Mouse (Mus musculus): ENCODE measurements around the gene Ush2a. TPM values are rescaled to one million over a fixed set of nuclear protein-coding genes. Genes with fewer than 3 reads are reported as not detected.

The Ush2a gene
- total RNA-seq, 2 experiments from 2014 or later, result 0.07 TPM; not detected in 1

DNA sequence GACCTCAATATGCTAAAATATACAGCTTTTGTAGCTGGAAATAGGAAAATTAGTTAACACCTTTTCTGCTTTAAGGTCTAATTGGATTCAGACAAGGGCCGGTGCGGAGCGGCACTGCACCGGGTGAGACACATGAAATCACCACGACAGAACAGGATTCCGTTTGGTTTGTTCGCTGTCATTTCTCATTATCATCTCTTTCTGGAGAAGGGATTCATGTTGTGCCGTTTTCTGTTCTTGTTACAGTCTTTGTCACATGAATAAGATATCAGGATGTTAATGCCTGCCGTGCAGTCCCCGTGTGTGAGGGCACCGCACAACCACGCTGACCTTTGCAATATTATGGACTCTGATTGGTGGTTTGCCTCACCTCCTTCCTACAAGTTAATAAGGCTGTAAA is 411.0 kb downstream of the Ush2a start:
- no peak for DNase-seq

DNA sequence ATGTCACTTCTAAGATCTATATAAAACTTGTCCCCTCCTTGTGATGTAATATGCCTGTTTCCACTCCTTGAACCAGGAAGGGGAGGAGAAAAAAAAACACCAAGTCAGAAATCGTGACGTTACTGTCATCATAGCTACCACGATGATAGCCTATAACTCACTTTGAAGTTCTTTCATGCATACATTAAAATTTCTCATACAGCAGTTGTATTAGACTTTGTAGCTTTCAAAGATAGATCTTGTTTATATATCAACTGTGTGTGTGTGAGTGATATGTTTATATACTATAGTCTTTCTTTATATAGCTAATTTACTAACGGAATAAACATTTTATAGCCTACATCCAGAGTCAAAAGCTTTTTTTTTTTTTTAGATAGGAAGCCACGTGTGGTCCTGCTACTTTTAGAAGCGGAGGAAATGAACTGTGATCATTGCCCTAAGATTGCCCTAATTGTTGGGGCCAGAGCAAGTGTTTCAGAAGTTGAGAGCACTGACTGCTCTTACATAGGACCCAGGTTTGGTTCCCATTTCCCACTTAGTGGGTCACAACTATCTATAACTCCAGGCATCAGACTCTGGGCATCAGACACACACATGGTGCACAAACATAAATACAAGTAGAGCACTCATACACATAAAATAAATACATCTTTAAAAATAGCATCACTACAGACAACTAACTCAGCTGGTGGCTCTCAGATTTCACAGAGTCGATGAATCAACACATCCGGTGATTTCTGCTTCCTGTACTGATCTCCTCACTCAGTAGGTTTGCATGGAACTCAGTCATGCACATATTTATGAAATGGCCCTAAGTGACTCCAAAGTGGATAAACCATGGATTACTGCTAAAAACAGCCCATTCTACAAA is 413.1 kb downstream of the Ush2a start:
- no peak for DNase-seq

- DNase-seq, result no peak
These were observed 413.7 kb downstream of the Ush2a start for GRCm38 (mm10) chr1:188675511-188675863.

DNA sequence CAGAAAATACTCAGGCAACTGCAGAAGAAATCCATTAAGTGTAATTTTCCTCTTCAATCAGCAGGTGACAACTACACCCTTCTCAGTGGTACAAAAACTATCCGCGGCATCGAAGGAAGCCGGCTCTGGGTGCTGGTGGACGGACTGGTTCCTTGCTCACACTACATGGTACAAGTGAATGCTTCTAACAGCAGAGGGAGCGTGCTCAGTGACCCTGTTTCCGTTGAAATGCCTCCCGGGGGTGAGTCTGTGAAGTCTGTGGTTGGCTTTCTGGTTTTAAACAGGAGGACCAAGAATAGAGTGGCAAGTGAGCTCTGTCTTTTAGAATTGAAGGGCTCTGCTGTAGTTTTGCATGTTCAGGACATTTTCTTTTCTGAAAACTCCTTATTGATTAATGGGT is 416.4 kb downstream of the Ush2a start:
- no peak for DNase-seq

- DNase-seq, result no peak
These were observed 424.5 kb downstream of the Ush2a start for GRCm38 (mm10) chr1:188686362-188686761.

DNA sequence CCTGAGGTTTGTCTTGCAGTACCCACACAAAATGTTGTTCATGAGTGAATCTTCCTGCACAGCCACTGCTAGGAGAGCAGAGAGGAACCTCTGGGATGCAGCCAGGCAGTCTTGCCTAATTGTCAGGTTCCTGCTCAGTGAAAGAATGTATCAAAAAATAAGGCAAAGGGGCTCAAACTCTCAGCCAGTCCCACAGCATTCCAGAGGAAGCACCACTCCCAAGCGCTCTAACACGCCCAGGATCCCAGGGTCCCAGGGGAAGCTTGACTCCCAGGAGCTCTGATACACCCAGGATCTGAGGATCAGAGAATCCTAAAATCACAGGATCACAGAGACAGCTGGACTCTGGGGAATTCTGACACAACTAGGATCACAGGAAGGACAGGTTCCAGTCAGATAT is 434.5 kb downstream of the Ush2a start:
- DNase-seq, result no peak

DNA sequence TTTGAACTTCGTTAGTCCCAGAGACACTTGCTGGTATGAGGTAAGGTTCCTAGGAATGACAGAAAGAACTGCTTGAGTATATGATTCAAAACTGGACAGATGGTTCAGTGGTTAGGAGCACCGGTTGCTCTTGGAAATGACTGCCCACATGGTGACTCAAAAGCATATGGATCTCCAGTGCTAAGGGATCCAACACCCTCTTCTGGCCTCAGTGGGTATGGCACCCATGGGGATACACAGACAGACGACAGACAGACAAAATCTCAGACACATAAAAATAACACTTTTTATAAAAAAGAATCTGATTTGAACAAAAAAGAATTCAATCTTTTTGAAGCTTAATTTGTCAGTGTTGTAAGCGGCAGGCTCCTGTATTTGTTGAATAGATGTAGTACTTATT is 446.4 kb downstream of the Ush2a start:
- no peak for DNase-seq

- DNase-seq, result no peak
These were observed 446.9 kb downstream of the Ush2a start for GRCm38 (mm10) chr1:188708694-188709093.

GRCm38 (mm10) chr1:188714131-188714530 is 452.3 kb downstream of the Ush2a start:
- DNase-seq, result no peak

DNA sequence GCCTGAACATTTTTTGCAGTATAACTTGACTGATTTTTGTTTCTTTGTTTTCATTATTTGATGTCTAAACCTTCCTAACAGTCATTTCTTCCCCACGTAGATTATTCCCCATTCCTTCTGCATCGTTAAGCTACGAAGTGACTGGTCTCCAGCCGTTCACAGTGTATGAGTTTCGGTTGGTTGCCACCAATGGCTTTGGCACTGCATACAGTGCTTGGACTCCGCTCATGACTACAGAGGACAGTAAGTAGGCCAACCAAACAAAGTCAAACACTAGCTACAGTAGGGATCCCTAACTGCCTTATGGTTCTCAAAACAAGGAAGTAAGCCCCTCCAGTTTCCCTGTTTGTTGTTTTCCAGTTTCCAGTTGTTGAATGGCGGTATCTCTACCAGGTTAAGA is 453.1 kb downstream of the Ush2a start:
- no peak for DNase-seq

GRCm38 (mm10) chr1:188716886-188717285 is 455.1 kb downstream of the Ush2a start:
- no peak for DNase-seq

DNA sequence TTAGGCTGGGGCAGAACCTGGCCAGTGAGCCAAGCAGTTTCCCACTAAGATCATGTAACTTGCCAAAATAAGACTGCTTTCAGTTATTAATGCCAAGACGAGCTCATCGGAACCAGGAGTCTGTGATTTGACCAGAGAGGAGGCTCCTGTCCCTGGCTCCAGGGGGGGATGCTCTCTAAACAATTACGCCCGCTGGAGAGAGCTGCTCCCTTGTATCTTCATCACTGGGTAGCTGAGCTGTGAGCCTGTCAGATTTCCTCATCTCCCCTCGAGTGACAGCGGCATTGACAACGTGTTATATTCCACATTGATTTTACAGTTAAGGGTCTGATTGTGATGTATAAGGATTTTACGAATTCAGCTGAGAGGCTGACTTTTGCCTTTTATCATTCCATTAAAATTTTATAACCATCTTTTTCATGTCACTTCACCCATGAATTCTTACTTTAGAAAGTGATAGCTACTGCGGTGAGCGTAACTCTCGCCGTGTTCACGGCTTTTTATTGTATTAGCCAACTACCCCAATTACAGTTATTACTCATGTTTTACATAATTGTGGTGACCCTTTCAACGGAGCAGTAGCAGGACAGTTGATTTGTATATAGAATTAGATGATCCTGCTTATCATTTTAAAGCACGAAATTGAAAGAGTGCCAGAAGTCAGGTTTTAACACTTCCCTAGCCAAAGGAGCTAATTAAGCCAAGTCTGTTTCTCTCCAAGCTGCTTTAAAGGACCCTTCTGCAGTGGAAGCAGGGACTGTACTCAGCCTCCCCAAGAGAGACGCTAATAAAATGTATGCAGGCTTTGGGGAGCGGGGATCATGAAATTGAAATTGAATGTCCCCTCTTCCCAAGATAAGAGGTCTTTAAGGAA is 463.5 kb downstream of the Ush2a start:
- DNase-seq, result no peak

GRCm38 (mm10) chr1:188726937-188727336 is 465.1 kb downstream of the Ush2a start:
- no peak for DNase-seq

DNA sequence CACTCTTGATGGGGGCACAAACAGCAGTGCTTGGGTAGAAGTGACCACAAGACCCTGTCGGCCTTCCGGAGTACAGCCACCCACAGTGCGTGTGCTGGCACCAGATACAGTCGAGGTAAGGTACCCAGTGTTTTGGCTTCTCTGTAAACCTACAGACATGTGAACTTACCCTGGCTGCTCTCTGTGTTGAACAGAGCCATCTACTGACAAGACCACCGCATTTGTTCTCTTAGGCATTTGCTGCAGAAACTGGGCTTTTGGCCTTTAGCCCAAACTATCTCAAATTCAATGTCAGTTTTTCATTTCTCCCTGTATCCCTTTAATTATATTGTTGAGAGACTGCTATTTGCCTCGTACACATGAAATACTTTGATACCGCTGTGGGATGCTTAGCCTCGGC is 466.8 kb downstream of the Ush2a start:
- no peak for DNase-seq

- no peak for DNase-seq
These were observed 467.4 kb downstream of the Ush2a start for GRCm38 (mm10) chr1:188729179-188729578.

DNA sequence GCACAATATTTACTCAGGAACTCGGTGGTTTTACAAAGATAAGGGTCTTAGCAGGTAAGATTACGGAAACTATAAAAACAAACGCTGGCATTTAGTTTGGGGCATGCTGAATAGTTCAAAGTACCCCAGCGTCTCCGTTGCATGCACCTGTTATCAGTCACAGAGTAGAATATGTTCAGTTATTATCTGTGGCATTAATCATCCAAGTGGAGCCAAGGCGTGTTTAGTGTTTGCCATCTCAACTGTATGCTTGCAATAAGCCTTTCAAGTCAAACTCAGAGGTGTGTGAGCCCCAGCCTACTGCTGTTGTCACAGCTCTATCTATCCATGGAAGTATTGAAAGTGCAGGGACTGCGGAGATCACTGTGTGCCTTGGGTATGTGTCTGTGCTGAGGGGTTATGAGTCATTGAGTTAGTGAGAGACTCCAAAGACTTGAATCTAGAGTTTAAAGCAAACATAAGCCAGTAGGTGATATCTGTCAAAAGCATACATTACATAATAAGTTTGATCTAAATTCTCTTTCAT is 473.0 kb downstream of the Ush2a start:
- no peak for DNase-seq

DNA sequence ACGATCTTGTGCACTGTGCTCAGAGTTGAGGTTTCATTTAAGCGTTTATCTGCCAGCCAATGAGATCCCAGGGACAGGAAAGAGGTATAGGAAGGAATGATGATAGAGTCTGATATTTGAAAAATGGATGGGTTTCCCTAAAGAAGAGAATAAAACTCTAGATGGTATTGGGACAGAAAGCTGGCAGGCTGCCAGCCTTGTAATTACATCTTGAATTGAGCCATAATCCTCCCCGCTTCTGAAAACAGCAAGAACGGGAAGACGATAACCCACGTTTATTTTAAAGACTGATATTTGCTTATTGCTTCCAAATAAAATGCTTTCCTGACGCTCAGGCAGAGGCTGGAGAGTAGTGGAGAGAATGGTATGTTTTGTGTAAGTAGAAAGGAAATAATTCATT is 481.1 kb downstream of the Ush2a start:
- DNase-seq, result no peak

DNA sequence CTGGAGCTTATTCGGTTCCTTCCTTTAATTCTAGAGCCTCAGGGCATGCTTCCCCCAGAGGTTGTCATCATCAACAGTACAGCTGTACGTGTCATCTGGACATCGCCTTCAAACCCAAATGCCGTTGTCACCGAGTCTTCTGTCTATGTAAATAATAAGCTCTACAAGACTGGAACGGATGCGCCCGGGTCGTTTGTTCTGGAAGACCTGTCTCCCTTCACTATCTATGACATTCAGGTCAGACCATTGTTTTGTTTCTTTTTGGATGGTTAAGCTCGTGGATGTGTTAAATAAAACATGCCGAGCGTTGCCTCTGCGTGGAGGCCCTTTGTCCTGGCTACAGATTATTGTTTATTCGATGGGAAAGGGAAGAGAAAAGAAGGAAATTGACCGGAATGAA is 493.2 kb downstream of the Ush2a start:
- no peak for DNase-seq

- no peak for DNase-seq
These were observed 498.7 kb downstream of the Ush2a start for GRCm38 (mm10) chr1:188760515-188760914.

GRCm38 (mm10) chr1:188762463-188762862 is 500.6 kb downstream of the Ush2a start:
- no peak for DNase-seq

DNA sequence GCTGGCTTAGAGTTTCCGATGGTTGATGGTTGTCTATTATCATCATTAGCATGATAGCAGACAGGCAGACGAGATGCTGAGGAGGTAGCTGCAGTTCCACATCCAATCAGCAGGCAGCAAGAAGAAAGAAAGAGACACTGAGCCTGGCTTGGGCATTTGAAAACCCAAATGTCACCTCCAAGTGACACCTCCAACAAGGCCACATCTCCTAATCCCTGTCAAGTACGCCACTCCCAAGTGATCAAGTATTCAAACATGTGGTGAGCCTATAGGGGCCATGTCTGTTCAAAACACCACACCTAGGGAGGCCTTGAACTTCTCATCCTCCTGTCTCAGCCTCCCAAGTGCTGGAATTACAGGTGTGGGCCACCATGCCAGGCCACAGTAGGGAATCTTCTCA is 501.9 kb downstream of the Ush2a start:
- no peak for DNase-seq

GRCm38 (mm10) chr1:188770828-188771227 is 509.0 kb downstream of the Ush2a start:
- no peak for DNase-seq

DNA sequence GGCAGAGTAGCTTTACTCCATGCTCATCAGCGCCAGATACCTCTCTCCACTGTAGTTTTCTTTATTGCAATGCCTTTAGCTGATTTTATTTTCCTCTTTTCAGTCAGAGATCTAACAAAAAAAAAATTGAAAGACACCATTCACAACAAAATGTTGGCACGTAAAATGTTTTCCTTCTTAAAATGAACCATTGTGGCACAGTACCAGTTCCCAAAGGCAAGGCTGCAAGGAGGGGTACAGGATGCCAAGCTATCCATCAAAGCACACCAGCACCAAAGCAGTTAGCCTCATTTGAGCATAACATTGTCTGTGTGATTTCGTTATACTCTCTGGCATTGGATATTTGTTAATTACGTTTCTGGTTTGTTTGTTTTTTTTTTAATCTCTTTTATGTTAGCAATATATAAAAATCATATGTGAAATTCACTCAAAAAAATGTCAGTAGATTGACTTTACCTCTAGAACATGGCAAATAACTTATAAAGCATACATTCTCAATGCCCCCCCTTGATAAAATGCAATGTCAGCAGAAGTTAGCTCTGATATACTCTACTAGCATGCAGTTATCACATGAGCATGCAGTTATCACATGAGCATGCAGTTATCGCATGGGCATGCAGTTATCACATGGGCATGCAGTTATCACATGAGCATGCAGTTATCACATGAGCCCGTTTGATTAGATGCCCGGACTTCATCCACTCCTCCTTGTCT is 510.9 kb downstream of the Ush2a start:
- no peak for DNase-seq
